Mouse (Mus musculus): Measurements from ENCODE around the gene Hrh2. TPM values are rescaled to one million over a fixed set of nuclear protein-coding genes. Genes with fewer than 3 reads are reported as not detected.

Hrh2 gene
- polyA plus RNA-seq, 1 experiment from 2014 or later = 0.33 TPM

DNA sequence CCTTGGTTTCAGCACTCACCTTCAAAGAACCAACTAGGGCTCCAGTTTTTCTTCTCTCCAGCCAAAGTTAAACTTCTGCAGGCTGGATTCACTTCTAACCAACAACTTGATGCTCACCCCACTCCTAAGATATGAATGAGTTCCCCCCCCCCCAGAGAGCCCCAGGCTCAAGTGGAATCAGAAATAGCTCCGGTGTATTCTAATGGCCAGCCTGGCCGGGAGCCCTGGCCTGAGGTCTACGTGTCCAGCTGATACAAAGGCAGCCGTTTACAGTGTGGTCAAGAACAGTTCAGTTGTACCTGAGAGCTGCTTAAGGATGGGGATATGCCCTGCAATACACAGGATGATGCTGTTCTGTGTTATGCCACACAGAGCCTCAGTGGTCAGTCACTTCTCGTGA is 13.3 kb upstream of the Hrh2 start:
- no peak overlapping the region for H3K4me3 ChIP-seq
- H3K9me3 ChIP-seq = no peaks in the 10 kb centered on the region
- 93% methylated on average over 5 of the region's 5 CpGs for WGBS
- no peak for ATAC-seq (replicated peaks)
- H3K4me1 ChIP-seq = no peaks in the 10 kb centered on the region
- H3K4me2 ChIP-seq (replicated peaks) = no peak overlapping the region
- no peaks in the 10 kb centered on the region for H3K27me3 ChIP-seq
- no peak overlapping the region for H3K27ac ChIP-seq (replicated peaks)
- H3K36me3 ChIP-seq = no peaks in the 10 kb centered on the region
- no peak overlapping the region for H3K9ac ChIP-seq (replicated peaks)

GRCm38 (mm10) chr13:54179971-54180370 is 12.0 kb upstream of the Hrh2 start:
- Histone ChIP-seq H3K9ac (replicated peaks) (no peak overlapping the region), H3K4me3 (no peak overlapping the region), H3K9me3 (no peaks in the 10 kb centered on the region), H3K27me3 (no peaks in the 10 kb centered on the region), H3K36me3 (no peaks in the 10 kb centered on the region), H3K4me1 (no peaks in the 10 kb centered on the region), H3K4me2 (replicated peaks) (no peak overlapping the region), H3K27ac (replicated peaks) (no peak overlapping the region)
- no peak for ATAC-seq (replicated peaks)
- WGBS = 82% methylated on average over 3 of the region's 3 CpGs

GRCm38 (mm10) chr13:54180461-54180860 is 11.5 kb upstream of the Hrh2 start:
- WGBS = 68% methylated on average over 3 of the region's 3 CpGs
- no peak overlapping the region for H3K4me2 ChIP-seq (replicated peaks)
- no peaks in the 10 kb centered on the region for H3K36me3 ChIP-seq
- no peak overlapping the region for H3K4me3 ChIP-seq
- no peaks in the 10 kb centered on the region for H3K27me3 ChIP-seq
- no peaks in the 10 kb centered on the region for H3K4me1 ChIP-seq
- no peak overlapping the region for H3K9ac ChIP-seq (replicated peaks)
- no peak for ATAC-seq (replicated peaks)
- no peak overlapping the region for H3K27ac ChIP-seq (replicated peaks)
- no peaks in the 10 kb centered on the region for H3K9me3 ChIP-seq

DNA sequence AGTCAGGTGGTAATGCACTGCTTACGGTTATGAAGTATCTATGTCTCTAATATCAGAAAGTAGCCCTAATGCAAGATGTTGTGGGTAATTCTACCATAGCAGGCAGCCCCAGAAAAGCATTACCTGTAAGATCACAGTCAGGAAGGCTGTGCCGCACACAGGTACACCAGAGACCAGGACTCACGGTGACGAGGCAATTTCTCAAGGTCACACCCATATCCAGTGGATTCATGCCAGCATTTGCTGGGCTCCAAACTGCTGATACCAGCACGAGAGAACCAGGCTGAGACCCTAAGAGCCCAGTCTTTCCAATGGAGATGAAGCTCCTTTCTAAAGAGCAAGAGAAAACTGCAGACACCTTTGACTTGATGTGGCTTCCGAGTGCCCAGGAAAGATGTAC is 10.6 kb upstream of the Hrh2 start:
- no peaks in the 10 kb centered on the region for H3K36me3 ChIP-seq
- ATAC-seq (replicated peaks) = no peak
- no peak overlapping the region for H3K9ac ChIP-seq (replicated peaks)
- no peak overlapping the region for H3K4me2 ChIP-seq (replicated peaks)
- no peak overlapping the region for H3K27ac ChIP-seq (replicated peaks)
- H3K9me3 ChIP-seq = no peaks in the 10 kb centered on the region
- H3K27me3 ChIP-seq = no peaks in the 10 kb centered on the region
- H3K4me3 ChIP-seq = no peak overlapping the region
- WGBS = 92% methylated on average over 6 of the region's 6 CpGs
- no peaks in the 10 kb centered on the region for H3K4me1 ChIP-seq

DNA sequence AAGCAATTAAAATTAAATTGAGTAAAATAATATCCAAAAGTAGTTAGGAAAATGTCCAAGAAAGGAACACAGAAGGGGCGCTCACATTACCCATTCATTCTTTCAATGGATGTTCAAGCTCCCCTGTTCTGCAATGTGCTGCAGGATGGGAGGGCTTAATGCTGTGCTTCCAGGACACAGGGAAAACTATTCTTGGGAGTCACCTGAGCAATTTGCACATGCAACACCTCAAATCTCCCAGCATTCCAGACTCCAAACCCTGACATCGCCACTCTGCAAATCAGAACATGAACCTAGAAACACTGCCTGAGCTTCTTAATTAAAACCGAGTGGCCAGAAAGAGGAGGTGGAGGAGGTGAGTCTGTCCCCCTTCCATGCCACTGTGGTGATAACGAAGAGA is 10.0 kb upstream of the Hrh2 start:
- no peaks in the 10 kb centered on the region for H3K4me1 ChIP-seq
- H3K9ac ChIP-seq (replicated peaks) = no peak overlapping the region
- H3K27me3 ChIP-seq = no peaks in the 10 kb centered on the region
- no peak overlapping the region for H3K4me3 ChIP-seq
- H3K9me3 ChIP-seq = no peaks in the 10 kb centered on the region
- no peaks in the 10 kb centered on the region for H3K36me3 ChIP-seq
- H3K4me2 ChIP-seq (replicated peaks) = no peak overlapping the region
- ATAC-seq (replicated peaks) = no peak
- H3K27ac ChIP-seq (replicated peaks) = no peak overlapping the region
- 88% methylated on average over 4 of the region's 4 CpGs for WGBS

DNA sequence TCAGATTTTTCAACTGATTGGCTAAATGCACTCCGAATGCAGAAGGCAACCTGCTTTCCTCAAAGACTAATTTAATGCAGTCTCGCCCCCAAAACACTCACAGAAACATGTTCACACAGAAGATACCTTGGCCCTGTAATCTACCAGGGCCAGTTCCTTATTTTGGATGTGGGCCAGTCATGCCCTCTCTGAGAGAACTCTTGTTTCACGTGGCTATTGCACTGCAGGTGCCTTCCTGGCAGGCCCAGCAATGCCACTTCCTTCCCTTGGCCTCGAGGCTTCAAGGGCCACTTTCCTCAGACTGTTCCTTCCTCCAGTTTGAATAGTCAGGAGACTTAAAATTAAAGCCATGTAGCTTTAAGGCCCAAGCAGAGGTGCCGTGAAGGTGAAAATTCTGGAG is 5.5 kb upstream of the Hrh2 start:
- no peaks in the 10 kb centered on the region for H3K36me3 ChIP-seq
- 81% methylated on average over 5 of the region's 5 CpGs for WGBS
- ATAC-seq (replicated peaks) = no peak
- H3K4me2 ChIP-seq (replicated peaks) = no peak overlapping the region
- no peak overlapping the region for H3K27ac ChIP-seq (replicated peaks)
- H3K4me3 ChIP-seq = no peak overlapping the region
- no peaks in the 10 kb centered on the region for H3K27me3 ChIP-seq
- H3K9ac ChIP-seq (replicated peaks) = no peak overlapping the region
- H3K9me3 ChIP-seq = no peaks in the 10 kb centered on the region
- H3K4me1 ChIP-seq = no peaks in the 10 kb centered on the region

DNA sequence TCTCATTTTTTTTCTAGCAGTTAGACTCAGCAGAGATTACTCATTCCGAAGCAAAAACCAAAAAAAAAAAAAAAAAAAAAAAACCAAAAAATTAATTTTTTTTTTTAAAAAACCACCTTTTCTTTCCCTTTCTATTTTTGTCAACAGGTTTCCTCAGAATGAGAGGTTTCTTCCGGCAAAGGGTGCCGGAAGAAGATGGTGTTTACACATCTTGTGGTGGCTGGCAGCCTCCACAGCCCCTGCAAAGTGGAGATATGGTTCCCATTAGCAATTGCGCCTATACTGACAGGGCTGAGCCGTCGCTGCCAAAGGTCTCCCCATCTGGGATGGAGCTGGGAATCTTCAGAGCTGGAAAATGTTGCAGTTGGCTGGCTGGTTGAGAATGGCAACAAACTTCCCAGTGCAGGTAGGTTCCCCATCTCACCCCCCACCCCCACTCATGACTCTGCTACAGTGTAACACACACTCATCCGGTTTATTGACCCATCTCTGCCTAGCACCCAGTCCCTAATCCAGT is 3.7 kb upstream of the Hrh2 start:
- Histone ChIP-seq H3K4me3 (no peak overlapping the region), H3K4me2 (replicated peaks) (no peak overlapping the region), H3K4me1 (peaks cover 3% of the 10 kb centered on the region; the same call in 1 of the 2 replicates), H3K36me3 (no peaks in the 10 kb centered on the region), H3K27me3 (peaks cover 7% of the 10 kb centered on the region; the same call in 1 of the 2 replicates), H3K9me3 (no peaks in the 10 kb centered on the region), H3K27ac (replicated peaks) (no peak overlapping the region), H3K9ac (replicated peaks) (no peak overlapping the region)
- no peak for ATAC-seq (replicated peaks)
- 82% methylated on average over 7 of the region's 7 CpGs for WGBS

GRCm38 (mm10) chr13:54189896-54190295 is 2.0 kb upstream of the Hrh2 start:
- WGBS = 88% methylated on average over 14 of the region's 14 CpGs

GRCm38 (mm10) chr13:54191181-54191580 is 748 bp upstream of the Hrh2 start:
- peaks cover 10% of the 10 kb centered on the region; the same call in 1 of the 2 replicates for H3K27me3 ChIP-seq
- no peak for ATAC-seq (replicated peaks)
- no peaks in the 10 kb centered on the region for H3K9me3 ChIP-seq
- H3K4me3 ChIP-seq = no peak overlapping the region
- H3K4me1 ChIP-seq = peaks cover 3% of the 10 kb centered on the region; the same call in 1 of the 2 replicates
- H3K9ac ChIP-seq (replicated peaks) = no peak overlapping the region
- 82% methylated on average over 3 of the region's 3 CpGs for WGBS
- no peaks in the 10 kb centered on the region for H3K36me3 ChIP-seq
- no peak overlapping the region for H3K4me2 ChIP-seq (replicated peaks)
- H3K27ac ChIP-seq (replicated peaks) = no peak overlapping the region

More at GRCm38 (mm10) chr13:54189896-54190295, 2.0 kb upstream of the Hrh2 start:
- no peak for ATAC-seq (replicated peaks)
- Histone ChIP-seq H3K4me1 (peaks cover 3% of the 10 kb centered on the region; the same call in 1 of the 2 replicates), H3K4me3 (no peak overlapping the region), H3K36me3 (no peaks in the 10 kb centered on the region), H3K9ac (replicated peaks) (no peak overlapping the region), H3K27me3 (peaks cover 10% of the 10 kb centered on the region; the same call in 1 of the 2 replicates), H3K4me2 (replicated peaks) (no peak overlapping the region), H3K27ac (replicated peaks) (no peak overlapping the region), H3K9me3 (no peaks in the 10 kb centered on the region)

DNA sequence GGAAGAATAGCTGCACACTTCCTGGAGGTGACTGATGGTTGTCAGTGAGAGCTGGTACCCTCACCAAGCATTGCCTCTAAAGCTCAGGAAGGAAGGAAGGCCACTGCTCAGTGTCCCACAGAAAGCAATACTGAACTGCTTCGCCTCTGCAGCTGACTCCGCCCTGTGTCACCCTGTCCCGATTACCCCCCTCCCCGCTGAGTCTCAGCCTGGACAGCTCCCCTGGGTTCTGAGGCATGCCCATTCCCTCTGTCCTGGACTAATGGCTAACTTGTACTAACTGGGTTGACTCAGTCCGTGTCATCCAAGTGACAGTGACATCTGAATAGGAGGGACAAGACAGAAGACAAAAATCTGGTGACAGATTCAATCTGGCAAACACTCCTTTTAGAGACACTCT is 1.7 kb downstream of the Hrh2 start:
- no peak overlapping the region for H3K4me3 ChIP-seq
- H3K36me3 ChIP-seq = no peaks in the 10 kb centered on the region
- H3K4me1 ChIP-seq = peaks cover 3% of the 10 kb centered on the region; the same call in 1 of the 2 replicates
- H3K9me3 ChIP-seq = no peaks in the 10 kb centered on the region
- H3K9ac ChIP-seq (replicated peaks) = no peak overlapping the region
- H3K27me3 ChIP-seq = peaks cover 10% of the 10 kb centered on the region; the same call in 1 of the 2 replicates
- H3K27ac ChIP-seq (replicated peaks) = no peak overlapping the region
- ATAC-seq (replicated peaks) = no peak
- H3K4me2 ChIP-seq (replicated peaks) = no peak overlapping the region
- 60% methylated on average over 5 of the region's 5 CpGs for WGBS

- Histone ChIP-seq H3K9me3 (no peaks in the 10 kb centered on the region), H3K4me1 (no peaks in the 10 kb centered on the region), H3K27me3 (no peaks in the 10 kb centered on the region), H3K4me3 (no peak overlapping the region), H3K36me3 (no peaks in the 10 kb centered on the region), H3K4me2 (replicated peaks) (no peak overlapping the region), H3K27ac (replicated peaks) (no peak overlapping the region), H3K9ac (replicated peaks) (no peak overlapping the region)
- no peak for ATAC-seq (replicated peaks)
- 13% methylated on average over 9 of the region's 9 CpGs for WGBS
Measured at GRCm38 (mm10) chr13:54199000-54199399, 7.1 kb downstream of the Hrh2 start.

DNA sequence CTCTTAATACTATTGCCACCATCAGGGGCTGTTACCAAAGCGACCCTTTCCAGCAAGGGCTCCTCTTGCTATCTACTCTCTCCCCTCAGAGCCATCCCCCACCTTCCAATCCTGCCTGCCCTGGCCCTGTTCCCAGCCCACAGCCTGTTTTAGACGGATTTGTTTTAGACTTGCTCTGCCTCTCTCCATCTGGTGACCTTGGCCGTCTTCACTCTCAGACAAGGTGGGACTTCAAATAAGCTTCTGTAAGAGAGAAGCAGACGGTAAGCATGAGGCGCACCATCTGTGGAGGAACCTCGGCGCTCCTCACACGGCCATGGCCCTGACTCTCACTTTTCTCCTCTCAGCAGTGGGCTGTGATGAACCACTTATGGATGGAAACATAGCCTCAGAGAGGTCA is 10.5 kb downstream of the Hrh2 start:
- Histone ChIP-seq H3K4me3 (no peak overlapping the region), H3K27ac (replicated peaks) (no peak overlapping the region), H3K27me3 (no peaks in the 10 kb centered on the region), H3K4me1 (no peaks in the 10 kb centered on the region), H3K9me3 (no peaks in the 10 kb centered on the region), H3K9ac (replicated peaks) (no peak overlapping the region), H3K36me3 (no peaks in the 10 kb centered on the region), H3K4me2 (replicated peaks) (no peak overlapping the region)
- ATAC-seq (replicated peaks) = no peak
- WGBS = 65% methylated on average over 8 of the region's 8 CpGs

DNA sequence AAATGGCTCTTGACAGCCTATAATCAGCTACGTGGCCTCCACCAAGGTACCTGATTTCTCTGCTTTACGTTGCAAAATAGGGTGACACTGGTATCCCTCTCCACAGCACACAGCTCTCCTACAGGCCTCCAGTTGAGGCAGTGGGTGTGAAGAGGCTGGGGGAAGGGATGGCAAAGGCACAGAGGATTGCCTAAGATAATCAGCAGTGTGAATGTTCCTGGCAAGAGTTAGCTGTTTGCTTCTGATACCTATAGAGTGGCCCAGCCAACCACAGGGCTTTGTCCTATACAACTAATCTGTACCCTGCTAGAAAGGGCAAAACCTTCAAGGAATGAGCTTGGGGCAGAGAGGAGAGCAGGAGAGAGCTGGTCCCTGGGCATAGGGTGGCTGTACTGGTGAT is 11.5 kb downstream of the Hrh2 start:
- ATAC-seq (replicated peaks) = no peak
- H3K27ac ChIP-seq (replicated peaks) = no peak overlapping the region
- WGBS = 80% methylated on average over 2 of the region's 2 CpGs
- H3K9me3 ChIP-seq = no peaks in the 10 kb centered on the region
- no peaks in the 10 kb centered on the region for H3K27me3 ChIP-seq
- no peaks in the 10 kb centered on the region for H3K36me3 ChIP-seq
- H3K4me3 ChIP-seq = no peak overlapping the region
- no peak overlapping the region for H3K9ac ChIP-seq (replicated peaks)
- H3K4me1 ChIP-seq = no peaks in the 10 kb centered on the region
- H3K4me2 ChIP-seq (replicated peaks) = no peak overlapping the region
